15 mouse cellular contexts compared by ENCODE assay signal in the genomic region with DNA sequence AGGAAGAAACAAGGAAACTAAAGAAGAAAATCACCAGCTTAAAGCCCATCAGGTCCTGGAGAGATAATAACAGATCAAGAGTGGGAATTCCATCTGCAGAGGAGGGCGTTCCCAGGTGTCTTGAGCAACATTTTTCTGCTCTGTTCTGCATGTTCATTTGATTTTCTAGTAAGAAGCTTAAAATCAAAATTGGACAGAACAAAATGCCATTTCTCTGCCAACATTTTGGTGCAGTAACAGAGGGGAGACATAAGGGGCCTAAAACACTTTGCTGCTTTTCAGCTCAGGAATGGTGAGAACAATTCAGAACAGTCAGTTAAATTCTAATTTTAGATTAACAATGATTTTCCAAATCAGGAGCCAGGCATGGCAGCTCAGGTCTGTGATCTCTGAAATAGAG.
"Had no signal": no experiment of that assay in that cellular context is flagged by ENCODE, and none has a peak within 500 bp of the region (broad histone marks: within the 10 kb centered on the region; RNA-seq: fewer than 3 reads in every experiment).

No protein-coding gene starts in this region.

- DNase-seq: kidney, adult 18-20 months; kidney, postnatal 10 days; kidney, postnatal 4 days; left cerebral cortex, postnatal 4 days; lung, adult 2 months; lung, postnatal 36 days; thymus, adult 18-20 months; thymus, postnatal 14 days had no signal

- H3K9me3 ChIP-seq: intestine, embryonic 15.5 days; limb, embryonic 13.5 days; liver, embryonic 15.5 days; midbrain, embryonic 15.5 days; neural tube, embryonic 12.5 days had no signal

- H3K9ac ChIP-seq: intestine, embryonic 15.5 days; limb, embryonic 13.5 days; liver, embryonic 15.5 days; midbrain, embryonic 15.5 days; neural tube, embryonic 12.5 days had no signal

- H3K4me1 ChIP-seq: intestine, embryonic 15.5 days; limb, embryonic 13.5 days; liver, embryonic 15.5 days; midbrain, embryonic 15.5 days; neural tube, embryonic 12.5 days had no signal

- H3K36me3 ChIP-seq: intestine, embryonic 15.5 days; limb, embryonic 13.5 days; liver, embryonic 15.5 days; midbrain, embryonic 15.5 days; neural tube, embryonic 12.5 days had no signal

- H3K27ac ChIP-seq: intestine, embryonic 15.5 days; limb, embryonic 13.5 days; liver, embryonic 15.5 days; midbrain, embryonic 15.5 days; neural tube, embryonic 12.5 days; stomach, postnatal 0 days had no signal

- H3K4me3 ChIP-seq: intestine, embryonic 15.5 days; limb, embryonic 13.5 days; liver, embryonic 15.5 days; midbrain, embryonic 15.5 days; neural tube, embryonic 12.5 days had no signal

- ATAC-seq: intestine, embryonic 15.5 days; lung, postnatal 0 days; midbrain, embryonic 15.5 days had no signal

- H3K27me3 ChIP-seq: intestine, embryonic 15.5 days; limb, embryonic 13.5 days; liver, embryonic 15.5 days; midbrain, embryonic 15.5 days; neural tube, embryonic 12.5 days had no signal

- H3K4me2 ChIP-seq: intestine, embryonic 15.5 days; limb, embryonic 13.5 days; liver, embryonic 15.5 days; midbrain, embryonic 15.5 days; neural tube, embryonic 12.5 days had no signal
